Mouse (Mus musculus) lung, postnatal 4 days (tissue): ENCODE measurements around the gene S100a5.

Source experiments
- DNase-seq, 2 experiments: peaks; one replicate each; pipeline ENCODE4 v3.0.0; 2021

Gene S100a5

GRCm38 (mm10) chr3:90600458-90601195 is 7.7 kb upstream of the S100a5 start:
- no peak for DNase-seq

DNA sequence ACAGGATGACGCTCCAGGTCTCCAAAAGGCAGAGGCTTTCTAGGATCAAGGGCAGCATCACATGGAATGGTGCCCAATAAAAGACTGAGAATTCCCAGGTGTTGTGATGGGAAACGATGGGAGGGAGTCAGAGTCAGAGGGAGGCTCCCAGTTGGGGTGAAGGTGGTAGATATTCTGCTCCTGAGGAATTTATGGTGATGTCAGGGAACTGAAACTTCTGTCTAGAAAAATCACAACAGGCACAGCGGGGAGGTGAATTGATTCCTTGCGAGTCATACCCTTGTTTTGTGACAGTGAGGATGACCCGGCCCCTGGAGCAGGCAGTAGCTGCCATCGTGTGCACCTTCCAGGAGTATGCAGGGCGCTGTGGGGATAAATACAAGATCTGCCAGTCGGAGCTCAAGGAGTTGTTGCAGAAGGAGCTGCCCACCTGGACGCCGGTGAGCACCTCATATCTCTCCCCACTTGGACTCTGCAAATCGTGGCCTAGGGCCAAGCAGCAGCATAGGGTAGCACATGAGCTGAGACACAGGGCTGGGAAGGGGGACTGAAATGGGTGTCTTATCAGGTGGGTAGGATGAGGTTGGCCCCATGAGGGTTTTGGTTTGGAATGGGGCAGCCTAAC is 6.7 kb upstream of the S100a5 start, which contains the start of gene Gm42674:
Gm42674 (plus strand) TSS at position 419 of the 625 bp plus-strand sequence.
- no peak for DNase-seq

GRCm38 (mm10) chr3:90603623-90604022 is 4.7 kb upstream of the S100a5 start, which contains the start of gene S100a4:
Gene S100a4 (plus strand): TSS chr3:90603771.
- DNase-seq, result no peak

DNA sequence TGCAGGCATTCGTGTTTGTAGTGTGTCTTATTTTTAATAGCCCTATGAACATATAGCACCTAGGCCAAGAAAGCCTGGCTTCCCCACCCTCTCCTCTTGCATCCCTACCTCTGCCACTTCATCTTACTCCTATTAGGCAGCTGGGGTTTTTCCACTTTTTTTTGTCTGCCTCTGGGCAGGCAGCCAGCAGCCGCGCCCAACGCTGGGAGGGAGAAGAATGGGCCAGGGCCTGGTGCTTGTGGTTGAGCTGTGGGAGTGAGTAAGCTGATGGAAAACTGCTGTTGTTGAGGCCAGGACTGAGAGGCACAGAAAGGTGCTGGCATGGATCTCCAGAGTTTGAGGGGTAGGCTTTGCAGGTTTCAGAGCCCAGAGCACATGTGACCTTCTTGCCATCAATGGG is 3.9 kb upstream of the S100a5 start:
- peak; percentile 89 to 94 for DNase-seq

GRCm38 (mm10) chr3:90605049-90605448 is 3.3 kb upstream of the S100a5 start:
- DNase-seq, result no peak

DNA sequence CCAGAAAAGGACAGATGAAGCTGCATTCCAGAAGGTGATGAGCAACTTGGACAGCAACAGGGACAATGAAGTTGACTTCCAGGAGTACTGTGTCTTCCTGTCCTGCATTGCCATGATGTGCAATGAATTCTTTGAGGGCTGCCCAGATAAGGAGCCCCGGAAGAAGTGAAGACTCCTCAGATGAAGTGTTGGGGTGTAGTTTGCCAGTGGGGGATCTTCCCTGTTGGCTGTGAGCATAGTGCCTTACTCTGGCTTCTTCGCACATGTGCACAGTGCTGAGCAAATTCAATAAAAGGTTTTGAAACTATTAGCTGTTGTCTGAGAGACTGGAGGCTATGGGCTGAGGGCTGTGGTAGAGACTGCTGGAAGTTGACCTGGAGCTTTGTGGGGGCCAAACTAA is 2.6 kb upstream of the S100a5 start:
- no peak for DNase-seq

DNA sequence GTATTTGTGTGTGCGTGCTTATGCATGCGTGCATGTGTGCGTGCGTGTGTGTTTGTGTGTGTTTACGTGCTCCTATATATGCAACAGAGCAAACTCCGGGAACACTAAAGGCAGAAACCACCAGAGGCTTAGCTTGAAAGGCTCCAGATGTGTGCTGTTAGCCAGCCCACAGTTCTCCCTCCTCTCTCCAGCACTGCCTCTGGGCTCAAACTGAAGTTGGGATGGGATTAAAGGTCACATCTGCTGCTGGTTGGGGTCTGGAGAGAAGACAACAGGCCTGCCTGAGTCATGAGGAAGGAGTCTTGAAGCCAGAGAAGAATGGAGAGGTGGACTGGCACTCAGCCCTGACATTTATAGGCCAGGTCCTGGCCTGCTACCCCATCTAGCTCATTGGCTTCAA is 2.1 kb upstream of the S100a5 start:
- no peak for DNase-seq

DNA sequence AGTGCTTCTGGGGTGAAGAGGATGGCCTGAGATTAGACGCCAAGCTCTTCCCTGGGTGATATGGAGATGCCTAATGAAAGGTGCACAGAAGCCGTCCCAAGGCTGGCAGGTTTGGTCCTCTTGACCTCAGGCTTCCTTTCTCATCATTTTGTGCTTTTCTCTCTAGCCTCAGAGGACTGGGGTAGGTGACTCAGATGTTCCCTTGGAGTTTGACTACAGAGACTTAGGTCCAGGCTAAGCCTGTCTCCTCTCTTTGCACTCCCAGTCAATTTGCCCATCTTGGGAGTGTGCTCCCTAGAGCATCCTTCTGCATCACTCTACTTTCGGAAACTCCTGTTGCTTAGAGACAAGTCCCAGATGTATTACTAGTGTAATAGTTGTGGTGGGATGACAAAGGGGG is 962 bp upstream of the S100a5 start:
- DNase-seq, result no peak

DNA sequence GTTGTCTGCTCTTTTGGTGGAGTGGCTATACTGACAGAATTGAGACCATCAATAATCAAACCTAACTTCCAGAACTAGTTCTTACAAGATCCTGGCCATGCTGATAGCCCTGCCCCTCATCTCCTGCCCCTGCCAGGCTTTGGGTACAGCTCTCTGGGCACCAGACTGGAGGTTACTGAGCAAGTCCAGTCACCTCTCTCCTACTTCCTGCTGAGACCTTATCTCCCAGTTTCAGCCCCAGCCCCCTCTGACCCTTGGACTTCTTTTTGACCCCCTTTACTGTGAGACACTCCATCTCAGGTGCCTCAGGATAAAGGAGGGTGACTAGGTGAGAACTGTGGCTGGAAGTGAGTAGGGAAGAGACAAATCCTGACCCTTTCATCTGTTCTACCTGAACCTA is 779 bp downstream of the S100a5 start:
- no peak for DNase-seq

DNA sequence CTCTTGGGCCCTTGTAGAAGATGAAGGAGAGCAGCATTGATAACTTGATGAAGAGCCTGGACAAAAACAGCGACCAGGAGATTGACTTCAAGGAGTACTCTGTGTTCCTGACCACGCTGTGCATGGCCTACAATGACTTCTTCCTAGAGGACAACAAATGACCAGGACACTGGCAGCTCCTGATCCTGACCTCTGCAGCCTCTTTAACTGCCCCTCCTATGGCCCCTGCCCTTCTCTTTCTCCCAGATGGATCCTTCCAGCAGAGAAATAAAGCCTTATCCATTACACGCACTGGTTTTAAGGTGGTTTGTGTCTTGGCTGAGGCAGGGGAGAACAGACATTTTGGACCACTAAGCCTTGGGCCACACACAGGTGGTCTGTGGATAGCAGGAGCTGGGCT is 3.2 kb downstream of the S100a5 start:
- no peak for DNase-seq

- no peak for DNase-seq
These were observed 3.7 kb downstream of the S100a5 start for GRCm38 (mm10) chr3:90612061-90612460.

DNA sequence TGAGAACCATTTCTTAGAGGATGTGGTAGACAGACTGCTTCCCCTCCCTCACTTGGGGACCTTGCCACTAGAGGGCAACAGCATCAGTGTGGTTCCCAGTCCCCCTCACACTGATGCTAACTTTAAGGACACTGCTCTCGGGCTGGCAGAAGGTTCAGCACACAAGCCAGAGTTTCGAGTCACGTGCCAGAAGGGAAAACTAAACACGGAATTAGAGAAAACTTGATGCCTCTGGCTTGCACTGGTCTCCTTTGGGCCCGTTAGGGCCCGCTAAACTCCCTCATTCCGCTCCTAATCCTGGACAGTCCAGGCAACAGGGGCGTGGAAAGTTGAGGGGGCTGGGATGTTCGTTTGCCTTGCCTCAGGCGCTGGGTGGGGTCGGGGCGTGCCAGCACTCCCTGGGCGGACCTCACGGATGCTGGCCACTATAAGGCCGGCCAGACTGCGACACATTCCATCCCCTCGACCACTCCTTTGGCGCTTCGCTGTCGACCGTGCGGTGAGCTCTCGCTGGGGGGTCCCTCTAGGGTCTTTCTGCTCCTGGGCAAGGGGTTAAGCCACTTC is 4.5 kb downstream of the S100a5 start, which contains the start of gene S100a6:
S100a6 (plus strand) TSS at position 155 of the 564 bp plus-strand sequence.
- peak; percentile 82 to 83 for DNase-seq

GRCm38 (mm10) chr3:90613461-90614147 is 5.3 kb downstream of the S100a5 start:
- no peak for DNase-seq

GRCm38 (mm10) chr3:90614148-90614530 is 5.8 kb downstream of the S100a5 start:
- no peak for DNase-seq

DNA sequence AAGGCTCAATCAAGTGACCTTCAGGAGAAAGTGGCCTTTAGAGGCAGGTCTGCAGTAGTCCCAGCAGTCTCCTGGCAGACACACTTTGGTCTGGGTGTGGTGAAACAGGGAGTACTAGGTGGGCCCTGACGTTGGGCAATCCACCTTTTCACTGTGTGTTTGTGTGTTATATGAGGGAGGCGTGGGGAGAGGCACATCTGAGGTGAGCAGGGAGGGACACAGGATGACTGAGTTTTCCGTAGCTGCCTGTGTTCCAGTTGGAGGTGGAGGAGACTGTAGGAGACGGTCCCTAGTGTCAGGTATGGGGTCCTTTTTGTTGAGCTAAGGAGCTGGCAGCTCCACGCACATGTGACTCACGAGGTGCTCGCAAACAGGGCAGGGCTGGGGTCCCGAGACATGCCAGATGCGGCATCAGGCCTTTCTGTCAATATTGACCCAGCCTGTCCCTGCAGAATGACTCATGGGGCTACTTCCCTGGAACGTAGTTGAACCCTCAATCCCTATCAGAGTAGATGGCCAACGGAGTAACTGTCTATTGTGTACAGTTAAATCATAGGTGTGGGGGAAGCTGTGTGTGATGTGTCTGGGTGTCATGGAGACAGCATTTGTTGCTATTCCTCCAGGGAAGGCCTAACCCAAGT is 6.4 kb downstream of the S100a5 start:
- no peak for DNase-seq

GRCm38 (mm10) chr3:90615415-90615814 is 7.1 kb downstream of the S100a5 start:
- peak; percentile 86 to 87 for DNase-seq

GRCm38 (mm10) chr3:90615911-90616310 is 7.6 kb downstream of the S100a5 start:
- no peak for DNase-seq

- DNase-seq, result no peak
These were observed 9.3 kb downstream of the S100a5 start for GRCm38 (mm10) chr3:90617586-90617985.

DNA sequence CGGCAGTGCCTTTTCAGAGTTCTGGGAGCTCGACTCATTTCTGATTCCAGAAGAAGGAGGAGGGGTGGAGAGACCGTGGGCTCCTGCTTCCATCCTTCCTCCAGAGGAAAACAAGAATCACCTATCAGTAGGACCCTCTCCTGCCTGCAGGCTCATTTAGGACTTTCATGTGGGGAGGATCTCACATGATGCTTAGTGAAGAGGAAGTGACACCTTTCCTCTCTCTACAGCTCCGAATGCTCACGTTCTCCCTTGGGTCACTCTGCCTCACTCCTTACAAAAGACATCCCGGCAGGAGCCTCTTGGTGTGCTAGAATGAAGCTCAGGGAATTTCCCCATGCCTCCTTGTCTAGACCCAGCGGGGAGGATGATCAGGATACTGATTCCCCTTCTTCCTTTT is 13.2 kb downstream of the S100a5 start:
- DNase-seq, result no peak

DNA sequence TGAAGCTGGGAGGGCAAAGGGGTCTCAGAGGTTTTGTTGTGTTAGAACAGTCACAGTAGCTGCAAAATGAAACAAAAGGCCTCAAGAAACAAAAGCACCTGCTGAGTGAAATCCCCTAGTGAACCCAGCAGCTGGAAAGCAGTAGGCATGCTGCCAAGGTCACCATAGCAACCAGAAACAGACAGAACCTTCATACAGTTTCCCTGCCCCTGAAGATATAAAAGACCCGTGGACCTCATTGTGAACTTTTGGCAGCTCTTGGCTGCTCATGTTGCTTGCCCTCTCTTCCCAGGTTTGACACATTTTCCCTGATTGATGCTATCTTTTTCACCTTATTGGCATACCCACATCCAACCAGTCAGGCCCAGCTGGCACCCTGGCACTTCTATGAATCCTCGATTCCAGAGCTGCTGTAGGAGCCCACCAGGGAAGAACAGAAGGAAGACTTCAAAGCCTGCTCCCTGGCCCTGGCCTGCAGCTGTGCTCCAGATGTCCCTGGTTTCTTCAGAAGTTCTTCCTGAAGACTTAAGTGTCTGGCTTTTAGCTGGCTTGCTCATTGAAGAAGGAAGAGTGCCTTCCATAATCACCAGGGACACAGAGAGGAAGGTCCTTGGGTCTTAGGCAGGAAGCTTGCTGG is 15.2 kb downstream of the S100a5 start:
- peak; percentile 65 to 71 for DNase-seq

- no peak for DNase-seq
These were observed 17.2 kb downstream of the S100a5 start for GRCm38 (mm10) chr3:90625496-90625895.

DNA sequence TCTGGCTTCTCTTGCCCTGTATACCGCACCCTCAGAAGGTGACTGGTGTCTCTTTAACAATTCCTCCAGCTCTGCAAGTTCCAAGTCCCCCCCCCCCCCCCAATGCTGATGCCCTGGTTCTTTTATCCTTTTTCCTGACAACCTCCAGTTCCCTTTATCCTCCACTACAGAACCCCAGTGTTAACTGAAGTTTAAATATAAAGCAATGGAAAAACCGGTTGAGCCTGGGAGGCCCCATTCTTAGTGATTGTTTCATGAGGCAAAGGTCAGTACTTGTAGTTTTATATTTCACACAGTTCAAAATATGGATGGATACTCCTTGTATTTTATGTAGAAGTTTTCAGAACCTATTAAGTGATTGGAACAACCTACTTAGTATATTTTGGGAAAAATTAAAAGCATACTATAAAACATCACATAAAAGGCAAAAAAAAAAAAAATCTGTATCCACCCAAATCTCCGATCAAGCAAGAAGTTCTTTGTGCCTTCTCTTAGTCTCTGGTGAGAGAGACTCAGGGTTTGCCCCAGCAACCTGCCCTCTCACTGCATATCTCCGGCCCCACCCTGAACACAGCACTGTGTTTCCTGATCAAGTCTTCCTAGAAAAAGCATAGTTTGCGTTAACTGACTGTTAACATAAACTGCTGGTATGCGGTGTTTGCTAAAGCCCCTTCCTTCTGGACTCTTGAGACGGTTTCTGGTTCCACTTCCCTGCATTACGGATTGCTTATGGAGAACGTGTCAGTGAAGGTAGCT is 18.1 kb downstream of the S100a5 start:
- no peak for DNase-seq
